In genomic region chr9:105342565-105342964, GRCm38 (mm10) we compare ENCODE assay signal across 22 mouse cellular contexts. TPM values are rescaled to one million over a fixed set of nuclear protein-coding genes. Genes with fewer than 3 reads are reported as not detected.
DNase-seq lines count a peak whose midpoint lies in the region; ATAC-seq lines count a peak whose summit lies in the region.
"Had no signal": no experiment of that assay in that cellular context is flagged by ENCODE, and none has a peak within 500 bp of the region (broad histone marks: within the 10 kb centered on the region; RNA-seq: fewer than 3 reads in every experiment).

No protein-coding gene starts in this region.

- H3K27ac ChIP-seq in forebrain, embryonic 11.5 days (ENCODE audit: low read depth, low read length) = peak overlapping the region; percentile 39; the same call in 1 of the 2 replicates
- no peak overlapping the region for H3K27ac ChIP-seq in forebrain, embryonic 10.5 days
- peak overlapping the region; percentile 85 for H3K27ac ChIP-seq in hindbrain, embryonic 12.5 days
- peak overlapping the region; percentile 73 for H3K27ac ChIP-seq in midbrain, embryonic 13.5 days
- peak overlapping the region; percentile 68 for H3K27ac ChIP-seq in neural tube, embryonic 15.5 days (replicated peaks)
- no peak overlapping the region for H3K27ac ChIP-seq in heart, embryonic 10.5 days
- H3K27ac ChIP-seq: embryonic facial prominence, embryonic 15.5 days had no signal

- 87% methylated on average over 3 of the region's 3 CpGs for WGBS in forebrain, embryonic 11.5 days
- WGBS in forebrain, embryonic 10.5 days = 87% methylated on average over 3 of the region's 3 CpGs
- 77% methylated on average over 3 of the region's 3 CpGs for WGBS in hindbrain, embryonic 12.5 days
- 76% methylated on average over 3 of the region's 3 CpGs for WGBS in midbrain, embryonic 13.5 days
- WGBS in neural tube, embryonic 15.5 days = 61% methylated on average over 3 of the region's 3 CpGs
- 83% methylated on average over 3 of the region's 3 CpGs for WGBS in heart, embryonic 10.5 days

- H3K9me3 ChIP-seq in forebrain, embryonic 11.5 days (ENCODE audit: control insufficient read depth, low read length) = no peaks in the 10 kb centered on the region
- peaks cover 5% of the 10 kb centered on the region; the same call in 1 of the 2 replicates for H3K9me3 ChIP-seq in forebrain, embryonic 10.5 days
- peaks cover 3% of the 10 kb centered on the region; the same call in 1 of the 2 replicates for H3K9me3 ChIP-seq in hindbrain, embryonic 12.5 days (replicated peaks)
- H3K9me3 ChIP-seq in midbrain, embryonic 13.5 days = no peaks in the 10 kb centered on the region
- no peaks in the 10 kb centered on the region for H3K9me3 ChIP-seq in neural tube, embryonic 15.5 days (replicated peaks)
- no peaks in the 10 kb centered on the region for H3K9me3 ChIP-seq in heart, embryonic 10.5 days
- H3K9me3 ChIP-seq: embryonic facial prominence, embryonic 15.5 days had no signal

- ATAC-seq in forebrain, embryonic 11.5 days (replicated peaks; ENCODE audit: low FRiP score) = 0 out of 2 replicates have a peak, but pooled peaks have one; percentile 12
- peak; percentile 76 for ATAC-seq in hindbrain, embryonic 12.5 days (ENCODE audit: low FRiP score)
- peak; percentile 68; the same call in 1 of the 2 replicates for ATAC-seq in midbrain, embryonic 13.5 days
- no peak for ATAC-seq in neural tube, embryonic 15.5 days (ENCODE audit: low FRiP score)
- ATAC-seq: inflammation-experienced regulatory T-cells, adult 6 months; liver, postnatal 0 days had no signal

- no peak overlapping the region for H3K9ac ChIP-seq in forebrain, embryonic 11.5 days (ENCODE audit: low read length)
- H3K9ac ChIP-seq in hindbrain, embryonic 12.5 days = no peak overlapping the region
- H3K9ac ChIP-seq in midbrain, embryonic 13.5 days (replicated peaks) = no peak overlapping the region
- H3K9ac ChIP-seq in neural tube, embryonic 15.5 days (replicated peaks) = no peak overlapping the region
- H3K9ac ChIP-seq: embryonic facial prominence, embryonic 15.5 days; liver, postnatal 0 days had no signal

- peaks cover 2% of the 10 kb centered on the region; the same call in 1 of the 2 replicates for H3K4me1 ChIP-seq in forebrain, embryonic 11.5 days (replicated peaks; ENCODE audit: control insufficient read depth, insufficient read depth, low read length)
- no peaks in the 10 kb centered on the region for H3K4me1 ChIP-seq in forebrain, embryonic 10.5 days
- H3K4me1 ChIP-seq in hindbrain, embryonic 12.5 days = peaks cover 9% of the 10 kb centered on the region
- H3K4me1 ChIP-seq in midbrain, embryonic 13.5 days (replicated peaks) = peaks cover 16% of the 10 kb centered on the region
- H3K4me1 ChIP-seq in neural tube, embryonic 15.5 days = peaks cover 9% of the 10 kb centered on the region; the same call in 1 of the 2 replicates
- no peaks in the 10 kb centered on the region for H3K4me1 ChIP-seq in heart, embryonic 10.5 days
- H3K4me1 ChIP-seq: embryonic facial prominence, embryonic 15.5 days; megakaryocyte, embryonic 14.5 days had no signal

- H3K4me2 ChIP-seq in forebrain, embryonic 11.5 days (ENCODE audit: low read depth, low read length, severe bottlenecking) = no peak overlapping the region
- no peak overlapping the region; the same call in 1 of the 2 replicates for H3K4me2 ChIP-seq in hindbrain, embryonic 12.5 days (replicated peaks)
- H3K4me2 ChIP-seq in midbrain, embryonic 13.5 days (replicated peaks) = no peak overlapping the region
- no peak overlapping the region for H3K4me2 ChIP-seq in neural tube, embryonic 15.5 days
- H3K4me2 ChIP-seq: embryonic facial prominence, embryonic 15.5 days; heart, embryonic 11.5 days had no signal

- no peaks in the 10 kb centered on the region for H3K36me3 ChIP-seq in forebrain, embryonic 11.5 days (ENCODE audit: control insufficient read depth, insufficient read depth, low read length)
- no peaks in the 10 kb centered on the region for H3K36me3 ChIP-seq in forebrain, embryonic 10.5 days (replicated peaks)
- no peaks in the 10 kb centered on the region for H3K36me3 ChIP-seq in hindbrain, embryonic 12.5 days
- no peaks in the 10 kb centered on the region for H3K36me3 ChIP-seq in midbrain, embryonic 13.5 days
- H3K36me3 ChIP-seq in neural tube, embryonic 15.5 days = no peaks in the 10 kb centered on the region
- H3K36me3 ChIP-seq in heart, embryonic 10.5 days = no peaks in the 10 kb centered on the region
- H3K36me3 ChIP-seq: embryonic facial prominence, embryonic 15.5 days had no signal

- H3K4me3 ChIP-seq in forebrain, embryonic 11.5 days (ENCODE audit: low read depth, low read length) = no peak overlapping the region
- H3K4me3 ChIP-seq in forebrain, embryonic 10.5 days = no peak overlapping the region
- H3K4me3 ChIP-seq in hindbrain, embryonic 12.5 days = no peak overlapping the region
- no peak overlapping the region for H3K4me3 ChIP-seq in midbrain, embryonic 13.5 days (replicated peaks)
- no peak overlapping the region for H3K4me3 ChIP-seq in neural tube, embryonic 15.5 days (replicated peaks)
- H3K4me3 ChIP-seq in heart, embryonic 10.5 days = no peak overlapping the region
- H3K4me3 ChIP-seq: embryonic facial prominence, embryonic 15.5 days; megakaryocyte, embryonic 14.5 days; myocyte had no signal

- H3K27me3 ChIP-seq in forebrain, embryonic 11.5 days (ENCODE audit: control insufficient read depth, insufficient read depth, low read length) = no peaks in the 10 kb centered on the region
- H3K27me3 ChIP-seq in forebrain, embryonic 10.5 days (ENCODE audit: poor library complexity, severe bottlenecking) = no peaks in the 10 kb centered on the region
- H3K27me3 ChIP-seq in hindbrain, embryonic 12.5 days = no peaks in the 10 kb centered on the region
- H3K27me3 ChIP-seq in midbrain, embryonic 13.5 days = no peaks in the 10 kb centered on the region
- H3K27me3 ChIP-seq in neural tube, embryonic 15.5 days (replicated peaks) = no peaks in the 10 kb centered on the region
- H3K27me3 ChIP-seq in heart, embryonic 10.5 days (ENCODE audit: insufficient read depth, poor library complexity, severe bottlenecking) = no peaks in the 10 kb centered on the region
- H3K27me3 ChIP-seq: embryonic facial prominence, embryonic 15.5 days; megakaryocyte, embryonic 14.5 days had no signal

- DNase-seq in forebrain, embryonic 11.5 days (ENCODE audit: low spot score) = no peak
- no peak for DNase-seq in forebrain, embryonic 10.5 days (ENCODE audit: extremely low spot score, low spot score)
- no peak for DNase-seq in left cerebral cortex, adult 8-10 months (ENCODE audit: low spot score in 2 of 2)
- DNase-seq in ovary, postnatal 14 days (ENCODE audit: low spot score) = no peak
- DNase-seq in heart, embryonic 10.5 days (ENCODE audit: low spot score) = no peak
- DNase-seq: adrenal gland, adult 8-10 months; cerebellum, postnatal 25 days; gastrocnemius, postnatal 36 days; heart, postnatal 10 days; kidney, adult 2 months; kidney, postnatal 10 days; liver, postnatal 0 days; thymus, postnatal 25 days had no signal

RNA-seq across cellular contexts. Expression of gene Aste1, which starts 52.6 kb away (rescaled TPM):
- 10.9 and 20.5 TPM in 2 replicates for polyA plus RNA-seq in forebrain, embryonic 11.5 days (2014; fragmentation: Nextera tagmentation; extraction: Ambion mirVana)
- polyA plus RNA-seq in forebrain, embryonic 10.5 days (2016; fragmentation: Nextera tagmentation; extraction: Ambion mirVana) = 15.0 and 17.5 TPM in 2 replicates
- 15.2 and 15.5 TPM in 2 replicates for polyA plus RNA-seq in hindbrain, embryonic 12.5 days (2016; fragmentation: Nextera tagmentation; extraction: Ambion mirVana)
- 14.3 and 15.1 TPM in 2 replicates for polyA plus RNA-seq in midbrain, embryonic 13.5 days (2015; fragmentation: Nextera tagmentation; extraction: Ambion mirVana)
- 10.1 and 12.6 TPM in 2 replicates for polyA plus RNA-seq in neural tube, embryonic 15.5 days (2015; fragmentation: Nextera tagmentation; extraction: Ambion mirVana)
- 10 to 100 TPM; 10.0 to 14.2 (median 11.4) TPM for total RNA-seq in left cerebral cortex, adult 8-10 months (2022)
- 13.7 and 16.1 TPM in 2 replicates for polyA plus RNA-seq in heart, embryonic 10.5 days (2016; fragmentation: Nextera tagmentation; extraction: Ambion mirVana)

RNA-seq across cellular contexts. Expression of gene Nek11, which starts 52.8 kb away (rescaled TPM):
- 0.28 and 0.63 TPM in 2 replicates for polyA plus RNA-seq in forebrain, embryonic 11.5 days (2014; fragmentation: Nextera tagmentation; extraction: Ambion mirVana)
- 0.23 and 0.50 TPM in 2 replicates for polyA plus RNA-seq in forebrain, embryonic 10.5 days (2016; fragmentation: Nextera tagmentation; extraction: Ambion mirVana)
- polyA plus RNA-seq in hindbrain, embryonic 12.5 days (2016; fragmentation: Nextera tagmentation; extraction: Ambion mirVana) = 2.5 and 3.0 TPM in 2 replicates
- polyA plus RNA-seq in midbrain, embryonic 13.5 days (2015; fragmentation: Nextera tagmentation; extraction: Ambion mirVana) = 1.6 and 3.4 TPM in 2 replicates
- polyA plus RNA-seq in neural tube, embryonic 15.5 days (2015; fragmentation: Nextera tagmentation; extraction: Ambion mirVana) = 2.6 TPM in 2 replicates
- 1 to 10 TPM in 3 of 4 experiments, under 1 TPM in 1; 0.81 to 2.5 (median 1.8) TPM for total RNA-seq in left cerebral cortex, adult 8-10 months (2022)
- 0.14 and 0.27 TPM in 2 replicates for polyA plus RNA-seq in heart, embryonic 10.5 days (2016; fragmentation: Nextera tagmentation; extraction: Ambion mirVana)
- total RNA-seq: gastrocnemius, postnatal 36 days; heart, postnatal 10 days; liver, adult 2 months had no signal
- polyA plus RNA-seq: inflammation-experienced regulatory T-cells, adult 6 months; liver, adult 2 months; liver, postnatal 0 days had no signal

Comparison
In these comparisons a context has a peak if more than half of its experiments do, and no peak if none do; other contexts are left out.
1. H3K27ac ChIP-seq: peak in forebrain, embryonic 11.5 days (single experiment), hindbrain, embryonic 12.5 days (single experiment), midbrain, embryonic 13.5 days (single experiment) and neural tube, embryonic 15.5 days (single experiment); none in forebrain, embryonic 10.5 days (single experiment) and heart, embryonic 10.5 days (single experiment).